Mouse (Mus musculus) stomach, postnatal 0 days (tissue): Measurements from ENCODE around the gene Kif21b. TPM values are rescaled to one million over a fixed set of nuclear protein-coding genes. Genes with fewer than 3 reads are reported as not detected.

Source experiments
- ATAC-seq: fragments of 200-750 bp; cut with Nextera tagmentation; 2 replicates; pipeline ENCODE4 v1.8.0; 2017; ENCODE audit not compliant: low FRiP score, low TSS enrichment
- DNase-seq: peaks from one replicate; pipeline ENCODE4 v3.0.0-alpha.2; 2016; ENCODE audit warnings: low spot score
- H3K27ac ChIP-seq: fragments of 300-500 bp; sonication (generic); replicated peaks from 2 replicates; pipeline ENCODE4 v1.5.1; 2014; ENCODE audit warnings: mild to moderate bottlenecking, control low read depth
- H3K27me3 ChIP-seq: fragments of 300-500 bp; sonication (generic); 2 replicates; pipeline ENCODE4 v1.6.1; 2014; ENCODE audit warnings: low read length; ENCODE audit not compliant: control insufficient read depth, insufficient read depth
- H3K36me3 ChIP-seq: fragments of 300-500 bp; sonication (generic); 2 replicates; pipeline ENCODE4 v1.6.1; 2014; ENCODE audit warnings: low read length, mixed read lengths; ENCODE audit not compliant: control insufficient read depth, insufficient read depth
- H3K4me1 ChIP-seq: fragments of 300-500 bp; sonication (generic); replicated peaks from 2 replicates; pipeline ENCODE4 v1.6.1; 2014; ENCODE audit warnings: antibody characterized with exemption; ENCODE audit not compliant: control insufficient read depth, insufficient read depth
- H3K4me2 ChIP-seq: fragments of 300-500 bp; sonication (generic); replicated peaks from 2 replicates; pipeline ENCODE4 v1.6.1; 2014; ENCODE audit warnings: low read depth, mild to moderate bottlenecking, control low read depth, moderate library complexity
- H3K4me3 ChIP-seq: fragments of 300-500 bp; sonication (generic); 2 replicates; pipeline ENCODE4 v1.5.1; 2014; ENCODE audit warnings: low read depth, low read length, control low read depth
- H3K9ac ChIP-seq: fragments of 300-500 bp; sonication (generic); 2 replicates; pipeline ENCODE4 v1.6.1; 2014; ENCODE audit warnings: mild to moderate bottlenecking, low read length, control low read depth, mixed read lengths
- H3K9me3 ChIP-seq: fragments of 300-500 bp; sonication (generic); 2 replicates; pipeline ENCODE4 v1.6.1; 2016; ENCODE audit warnings: low read length; ENCODE audit not compliant: control insufficient read depth
- CTCF ChIP-seq: IDR thresholded peaks from 2 replicates; pipeline ENCODE4 v1.5.1; 2016; ENCODE audit warnings: antibody characterized with exemption, low read depth, mild to moderate bottlenecking, moderate library complexity
- EP300 ChIP-seq: optimal IDR thresholded peaks from 2 replicates; pipeline ENCODE3; 2016; ENCODE audit warnings: antibody characterized with exemption
- WGBS: fragments of 180-500 bp; shearing (Covaris S2); extraction: QIAGEN DNeasy Blood & Tissue Kit; methylation state at CpG from one replicate; pipeline ENCODE4 v1.1.7; 2014; 5-methylcytosine and 5-hydroxymethylcytosine counted together
- polyA plus RNA-seq: library from polyadenylated mRNA; unstranded; fragments of >200 nt; fragmentation: Nextera tagmentation; extraction: Ambion mirVana; gene quantifications from 2 replicates; pipeline ENCODE4 v1.2.1, GENCODE M21; 2015

The Kif21b gene
- polyA plus RNA-seq, 1 experiment from 2014 or later: 0.29 TPM

DNA sequence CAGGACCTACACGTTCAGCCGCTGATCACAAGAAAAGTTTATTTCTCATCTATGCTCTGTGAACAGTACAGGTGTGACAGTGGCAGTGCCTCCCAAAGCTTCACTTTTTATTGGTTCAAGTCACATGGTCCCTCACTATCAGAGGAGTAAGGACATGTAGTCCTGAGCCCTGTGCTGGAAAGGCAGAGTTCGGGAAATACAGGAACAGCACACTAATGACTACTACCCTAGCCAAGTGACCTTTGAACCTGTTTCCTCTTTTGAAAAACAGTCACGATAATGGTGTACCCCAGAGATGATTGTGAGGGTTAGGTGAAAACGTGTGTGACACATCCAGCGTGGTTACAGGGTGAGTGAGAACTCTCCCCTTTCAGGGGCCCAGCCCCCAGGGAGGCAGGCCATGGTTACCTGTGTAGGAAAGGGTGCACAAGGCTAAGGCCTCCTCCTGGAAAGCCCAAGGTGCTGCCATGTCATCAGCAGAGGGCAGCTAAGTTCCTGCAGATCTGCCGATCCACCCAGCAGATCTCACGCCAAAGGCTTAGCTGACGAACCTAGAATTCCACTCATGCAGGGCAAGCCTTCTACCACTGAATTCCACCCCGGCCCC is 4.9 kb upstream of the Kif21b start:
- Histone ChIP-seq H3K27ac (no peak overlapping the region), H3K9ac (no peak overlapping the region), H3K36me3 (no peaks in the 10 kb centered on the region), H3K27me3 (no peaks in the 10 kb centered on the region), H3K4me2 (no peak overlapping the region), H3K9me3 (no peaks in the 10 kb centered on the region), H3K4me3 (no peak overlapping the region), H3K4me1 (0 out of 2 replicates have a peak, but pooled peaks cover 6% of the 10 kb centered on the region)
- 70% methylated on average over 10 of the region's 10 CpGs for WGBS
- ATAC-seq: peak; percentile 57
- no peak for DNase-seq
- TF ChIP-seq CTCF: no peak
- no peak for TF ChIP-seq EP300

DNA sequence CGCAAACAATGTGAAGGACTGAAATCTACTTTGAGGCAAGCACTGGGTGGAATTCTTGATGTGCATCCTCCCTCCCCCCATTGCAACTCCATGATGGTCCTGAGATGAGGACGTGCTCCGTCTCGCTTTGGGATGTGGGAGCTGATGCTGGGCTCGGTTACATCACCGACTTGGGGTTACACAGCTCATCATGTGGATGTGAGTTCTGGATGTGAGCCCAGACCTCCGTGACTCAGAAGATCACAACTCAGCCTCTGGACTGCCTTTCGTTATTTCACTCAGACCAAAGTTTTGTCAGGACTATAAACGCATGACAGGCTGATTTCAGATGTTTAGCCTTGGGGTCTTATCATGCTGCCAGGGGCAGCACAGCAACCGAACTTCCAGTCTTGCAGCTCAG is 4.3 kb upstream of the Kif21b start:
- 0 out of 2 replicates have a peak, but pooled peaks cover 8% of the 10 kb centered on the region for H3K4me1 ChIP-seq
- H3K9ac ChIP-seq: no peak overlapping the region
- H3K9me3 ChIP-seq: no peaks in the 10 kb centered on the region
- DNase-seq: no peak
- H3K27me3 ChIP-seq: no peaks in the 10 kb centered on the region
- no peak overlapping the region for H3K27ac ChIP-seq
- WGBS: 26% methylated on average over 10 of the region's 10 CpGs
- no peaks in the 10 kb centered on the region for H3K36me3 ChIP-seq
- no peak for TF ChIP-seq EP300
- no peak for TF ChIP-seq CTCF
- no peak overlapping the region for H3K4me2 ChIP-seq
- no peak overlapping the region for H3K4me3 ChIP-seq
- peak; percentile 17; the same call in 1 of the 2 replicates for ATAC-seq

DNA sequence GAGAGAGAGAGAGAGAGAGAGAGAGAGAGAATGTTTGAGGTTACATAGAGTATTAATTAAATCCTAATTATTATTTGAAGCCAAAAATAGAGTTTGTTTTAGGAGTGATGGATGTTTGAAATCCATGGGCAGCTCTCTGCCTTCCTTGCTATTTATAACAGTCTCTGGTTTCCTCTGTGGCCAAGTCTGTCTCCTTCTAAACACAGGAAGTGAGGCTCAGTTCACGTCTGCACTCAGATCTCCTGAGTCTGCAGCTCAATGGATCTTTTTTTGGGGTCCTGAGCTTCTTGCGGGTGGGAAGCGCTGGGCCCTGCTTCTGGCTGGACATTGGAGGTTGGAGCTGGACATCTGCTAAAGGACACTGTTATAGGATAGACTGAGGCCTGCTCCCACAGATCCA is 3.3 kb upstream of the Kif21b start:
- Histone ChIP-seq H3K27ac (peak overlapping the region; percentile 49; the same call in 1 of the 2 replicates), H3K9ac (no peak overlapping the region), H3K4me1 (0 out of 2 replicates have a peak, but pooled peaks cover 8% of the 10 kb centered on the region), H3K4me3 (no peak overlapping the region), H3K36me3 (no peaks in the 10 kb centered on the region), H3K9me3 (no peaks in the 10 kb centered on the region), H3K27me3 (no peaks in the 10 kb centered on the region), H3K4me2 (no peak overlapping the region)
- no peak for ATAC-seq
- DNase-seq: no peak
- no peak for TF ChIP-seq EP300
- TF ChIP-seq CTCF: no peak
- WGBS: 51% methylated on average over 3 of the region's 3 CpGs

DNA sequence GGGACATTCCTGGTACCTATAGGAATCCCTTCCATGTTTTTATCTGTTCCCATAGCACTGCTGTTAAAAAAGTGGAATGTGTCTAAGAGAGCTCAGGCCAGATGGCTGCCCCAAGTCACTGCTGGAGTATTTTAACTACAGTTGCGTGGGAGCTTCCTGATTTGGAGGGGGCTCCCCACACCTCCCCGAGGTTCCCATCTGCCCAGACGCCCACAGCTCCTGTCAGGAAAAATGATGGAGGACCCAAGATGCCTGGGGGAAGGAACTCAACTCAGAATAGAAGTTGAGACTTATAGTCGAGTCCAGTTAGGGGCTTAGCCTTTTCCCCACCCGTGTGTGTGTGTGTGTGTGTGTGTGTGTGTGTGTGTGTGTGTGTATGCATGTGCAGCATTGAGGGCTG is 2.8 kb upstream of the Kif21b start:
- Histone ChIP-seq H3K36me3 (no peaks in the 10 kb centered on the region), H3K4me2 (no peak overlapping the region), H3K27ac (0 out of 2 replicates have a peak overlapping the region, but pooled peaks have one; percentile 49), H3K27me3 (no peaks in the 10 kb centered on the region), H3K4me1 (0 out of 2 replicates have a peak, but pooled peaks cover 8% of the 10 kb centered on the region), H3K9ac (no peak overlapping the region), H3K9me3 (no peaks in the 10 kb centered on the region), H3K4me3 (no peak overlapping the region)
- DNase-seq (no peak), ATAC-seq (no peak)
- 40% methylated on average over 5 of the region's 5 CpGs for WGBS
- no peak for TF ChIP-seq CTCF
- TF ChIP-seq EP300: no peak

DNA sequence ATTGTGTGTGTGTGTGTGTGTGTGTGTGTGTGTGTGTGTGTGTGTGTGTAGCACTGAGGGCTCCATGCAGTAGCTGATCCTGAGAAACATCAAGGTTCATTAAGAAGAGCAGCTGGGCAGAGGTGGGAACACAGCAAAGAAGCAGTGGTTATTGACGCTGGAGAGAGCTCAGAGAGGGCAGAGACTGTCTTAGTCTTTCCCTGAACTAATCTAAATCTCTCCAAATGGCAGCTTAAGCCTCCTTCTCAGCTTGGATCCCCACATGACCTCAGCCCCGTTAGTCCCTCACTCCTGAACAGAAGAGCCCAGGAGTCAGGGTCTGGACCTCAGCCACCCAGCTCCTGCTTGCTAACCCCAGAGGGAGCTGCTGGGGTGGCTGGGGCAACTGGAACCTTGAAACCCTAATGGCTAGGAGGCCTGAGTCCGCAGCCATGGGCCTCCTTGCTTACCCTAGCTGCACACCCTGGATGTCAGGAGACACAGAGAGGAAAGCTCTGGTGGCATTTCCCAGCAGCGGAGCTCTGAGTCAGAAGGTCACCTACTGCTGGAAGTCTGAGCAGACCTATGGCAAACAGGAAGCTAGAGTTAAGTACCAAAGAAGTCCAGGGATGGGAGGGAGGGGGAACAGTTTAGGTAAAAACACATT is 2.1 kb upstream of the Kif21b start:
- Histone ChIP-seq H3K9ac (no peak overlapping the region), H3K27ac (no peak overlapping the region), H3K27me3 (no peaks in the 10 kb centered on the region), H3K4me3 (no peak overlapping the region), H3K36me3 (no peaks in the 10 kb centered on the region), H3K4me1 (0 out of 2 replicates have a peak, but pooled peaks cover 8% of the 10 kb centered on the region), H3K4me2 (no peak overlapping the region), H3K9me3 (no peaks in the 10 kb centered on the region)
- DNase-seq: no peak
- ATAC-seq: no peak
- no peak for TF ChIP-seq CTCF
- no peak for TF ChIP-seq EP300
- WGBS: 53% methylated on average over 4 of the region's 4 CpGs

DNA sequence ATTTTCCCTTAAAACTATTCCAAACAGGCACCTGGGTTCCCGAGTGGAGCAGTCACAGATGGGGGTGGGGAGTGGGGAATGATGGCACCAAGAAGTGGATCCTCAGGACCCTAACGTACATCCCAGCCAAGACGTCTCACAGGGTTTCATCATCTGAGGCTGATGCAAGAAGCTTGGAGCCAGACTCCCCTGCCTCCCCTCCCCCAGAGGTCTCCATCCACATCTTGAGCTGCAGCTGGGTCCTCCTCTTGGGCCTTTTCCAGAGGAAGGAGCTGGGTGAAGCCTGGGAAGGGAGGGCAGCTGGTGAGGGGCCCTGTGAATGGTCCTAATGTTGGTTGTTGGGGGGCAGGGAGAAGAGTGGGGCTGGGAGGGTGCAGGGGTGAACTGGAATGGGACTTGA is 1.1 kb upstream of the Kif21b start:
- Histone ChIP-seq H3K4me3 (no peak overlapping the region), H3K36me3 (no peaks in the 10 kb centered on the region), H3K4me2 (no peak overlapping the region), H3K27me3 (no peaks in the 10 kb centered on the region), H3K4me1 (0 out of 2 replicates have a peak, but pooled peaks cover 11% of the 10 kb centered on the region), H3K27ac (no peak overlapping the region), H3K9ac (no peak overlapping the region), H3K9me3 (no peaks in the 10 kb centered on the region)
- no peak for TF ChIP-seq CTCF
- TF ChIP-seq EP300: no peak
- ATAC-seq (no peak), DNase-seq (no peak)
- 51% methylated on average over 3 of the region's 3 CpGs for WGBS
